Mouse (Mus musculus) frontal cortex, adult 2 months (tissue): ENCODE measurements at regions not wholly inside any gene's neighbourhood (a gene's known extent, or its start where the extent isn't known, plus 50 kb on each side); places are given as distances from the start of the nearest gene placed in this dataset.
"Not testable (repeated sequence)": the region's sequence is repeated elsewhere in the genome, so short reads cannot be mapped to it uniquely, and the experiment has no call there.

Experiments used
- DNase-seq, 2 experiments: peaks; one replicate each; pipeline ENCODE4 v3.0.0; 2022; ENCODE audit warnings: low spot score in 1 of 2; ENCODE audit errors: extremely low spot score in 1 of 2

DNA sequence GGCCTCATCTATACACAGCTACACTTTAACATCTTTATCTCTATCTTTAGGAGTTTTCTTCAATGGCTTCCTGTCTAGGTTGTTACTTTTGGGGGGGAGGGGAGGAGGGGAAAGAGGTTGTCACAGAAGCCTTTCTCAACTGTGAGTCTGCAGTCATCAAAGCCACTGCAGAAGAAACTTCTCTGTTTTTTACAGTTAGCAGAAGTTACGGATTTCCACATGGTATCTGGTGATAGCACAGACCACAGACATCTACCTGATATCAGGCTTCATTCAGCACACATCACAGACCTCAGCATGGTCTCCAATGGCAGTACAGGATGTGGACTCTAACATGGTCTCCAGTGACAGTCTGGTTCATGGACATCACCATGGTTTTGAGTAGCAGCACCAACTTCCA, 234.8 kb upstream of the Adarb2 start:
- no peak for DNase-seq

DNA sequence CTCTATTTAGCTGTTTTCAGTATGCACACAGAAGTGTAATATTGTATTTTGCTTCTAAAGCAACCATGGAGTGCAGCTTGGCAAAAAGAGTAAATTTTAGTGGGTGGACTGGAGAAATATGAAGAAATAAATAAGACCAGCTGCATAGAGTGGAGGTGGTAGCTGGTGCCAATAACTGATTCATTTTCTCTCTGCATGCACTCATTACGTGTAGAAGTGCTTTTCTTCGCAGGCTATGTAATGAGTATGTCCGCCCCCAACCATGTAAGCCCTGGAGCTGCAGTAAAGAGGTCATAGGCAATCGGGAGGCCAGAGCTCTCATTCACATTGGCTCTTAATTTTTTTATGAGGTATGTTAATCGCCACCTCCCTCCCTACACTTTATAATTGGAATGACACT, 208.5 kb upstream of the Adarb2 start:
- DNase-seq = peak; percentile 39 to 57

DNA sequence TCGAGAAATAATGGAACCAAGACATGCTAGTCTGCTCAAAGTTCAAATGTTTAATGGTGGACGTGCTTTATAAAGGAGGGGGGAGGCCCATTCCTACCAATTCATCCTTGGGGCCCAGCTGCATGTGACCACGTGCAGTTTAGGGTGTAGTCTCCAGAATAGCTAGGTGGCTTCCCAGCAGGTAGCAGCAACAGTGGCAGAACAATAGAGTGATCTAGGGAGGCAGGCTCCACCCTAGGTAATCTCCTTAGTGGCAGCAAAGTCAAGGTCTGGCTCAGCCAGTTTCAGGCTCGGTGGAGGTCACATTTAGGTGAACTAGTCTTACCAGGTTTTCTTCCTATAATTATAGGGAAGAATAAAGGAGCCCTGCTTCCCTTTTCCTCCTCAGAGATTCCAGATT, 172.6 kb upstream of the Adarb2 start:
- DNase-seq = not testable (repeated sequence)

DNA sequence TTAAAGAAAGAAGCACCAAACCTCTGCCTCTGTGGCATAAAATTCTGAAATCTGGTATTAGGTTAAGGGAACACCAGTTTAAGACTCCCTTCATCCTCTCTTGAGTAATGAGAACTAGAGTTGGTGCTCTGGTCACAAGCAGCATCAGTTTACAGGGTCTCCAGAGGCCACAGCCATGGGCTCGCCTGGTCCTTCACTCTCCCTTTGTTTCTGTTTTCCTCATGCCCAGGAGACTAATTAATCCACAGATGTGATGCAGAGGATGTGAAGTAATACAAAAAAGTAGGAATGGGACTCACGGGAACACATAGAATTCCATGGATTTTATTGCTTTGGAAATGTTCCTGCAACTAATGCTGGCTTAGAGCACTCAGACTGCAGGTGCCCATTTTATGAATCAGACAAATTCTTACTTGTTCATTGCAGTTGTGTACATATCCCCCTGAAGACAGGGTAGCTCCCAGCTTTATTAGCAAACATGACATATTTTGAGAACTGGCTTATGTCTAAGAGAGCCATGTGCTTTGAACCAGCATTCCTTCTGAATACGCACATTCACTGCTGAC, 151.7 kb upstream of the Adarb2 start:
- no peak for DNase-seq

DNA sequence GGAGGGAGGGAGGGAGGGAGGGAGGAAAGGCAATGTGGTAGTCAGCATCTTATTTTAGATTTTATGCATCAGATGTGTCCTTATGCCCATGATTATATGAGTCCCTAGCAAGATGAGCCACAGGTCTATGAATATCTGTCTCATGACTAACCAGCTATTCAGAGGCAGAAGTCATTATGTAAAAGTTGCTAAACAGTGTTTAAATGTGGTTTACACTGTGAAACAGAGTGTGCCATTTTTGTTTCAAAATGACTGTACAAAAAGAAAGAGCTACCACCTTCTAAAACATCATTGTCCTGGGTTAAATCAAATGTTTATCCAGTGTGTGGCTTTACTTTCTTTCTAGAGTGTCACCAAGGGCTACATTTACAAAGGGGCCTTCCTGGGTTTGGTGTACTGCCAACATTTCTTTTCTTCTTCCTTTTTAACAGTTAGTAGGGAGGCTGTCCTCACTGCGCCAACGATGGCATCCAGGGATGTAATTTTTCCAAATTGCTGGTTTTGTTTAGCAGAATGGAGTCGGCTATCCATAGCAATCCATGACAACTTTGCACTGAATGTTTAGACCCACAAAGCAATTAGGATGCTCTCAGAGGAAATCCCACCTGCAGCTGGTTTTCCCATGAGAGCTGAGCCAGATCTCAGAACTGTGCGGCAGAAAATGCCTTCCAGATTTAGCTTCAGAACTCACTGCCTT, 146.4 kb upstream of the Adarb2 start:
- peak; percentile 22 to 51 for DNase-seq

DNA sequence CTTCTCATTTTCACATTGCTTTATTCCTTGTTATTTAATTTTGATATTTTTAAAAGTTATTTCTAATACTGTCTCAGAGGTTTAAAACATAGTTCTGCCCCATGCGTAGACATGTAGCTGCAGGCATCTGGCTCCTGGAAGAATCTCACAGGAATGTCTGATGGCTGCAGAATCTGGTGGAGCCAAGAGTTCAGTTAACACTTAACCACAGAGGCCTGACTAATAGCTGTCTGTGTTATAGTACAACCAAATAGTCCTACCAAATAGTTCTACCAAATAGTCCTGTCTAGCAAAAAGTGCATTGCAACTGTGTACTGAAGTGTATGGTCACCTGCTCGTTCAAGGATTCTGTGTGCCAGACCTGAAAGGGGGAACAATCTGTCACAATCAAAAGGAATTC, 115.5 kb upstream of the Adarb2 start:
- DNase-seq = no peak

DNA sequence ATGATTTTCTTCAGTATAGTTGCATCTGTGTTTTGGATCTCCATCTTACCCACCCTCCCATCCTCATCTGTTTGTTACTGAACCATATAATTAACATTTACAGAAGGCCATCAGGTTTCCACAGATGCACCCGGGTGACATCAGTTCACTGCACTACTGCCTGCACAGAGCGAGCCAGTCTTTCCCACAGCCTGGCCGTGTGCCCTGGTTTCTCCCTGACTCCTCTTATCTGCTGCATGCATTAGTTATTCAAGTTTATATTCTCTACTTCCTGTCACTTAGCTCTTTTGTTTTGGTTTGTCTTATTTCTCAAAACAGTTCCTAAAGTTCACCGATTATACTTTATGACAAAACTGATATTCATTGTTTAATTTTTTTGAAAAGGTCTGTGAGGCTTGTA, 113.1 kb upstream of the Adarb2 start:
- DNase-seq = no peak

DNA sequence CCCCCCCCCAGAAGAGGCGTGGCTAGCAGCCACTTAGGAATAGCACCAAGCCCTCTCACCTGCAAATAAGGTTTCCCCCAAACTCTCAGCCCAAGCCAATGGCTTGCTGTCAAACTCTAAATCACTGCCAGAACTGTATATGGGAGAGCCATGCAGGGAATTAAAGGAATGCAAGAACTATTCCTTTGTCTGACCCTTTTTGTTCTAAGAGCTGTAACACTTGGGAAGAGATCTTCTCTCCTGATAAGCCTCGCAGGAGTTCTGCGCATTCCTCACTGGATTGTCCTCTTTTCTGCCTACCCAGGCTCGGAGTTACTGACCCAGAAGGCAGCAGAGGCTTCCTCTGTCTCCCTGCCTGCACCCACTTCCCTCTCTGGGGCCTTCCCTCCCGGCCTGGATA, 94.0 kb upstream of the Adarb2 start:
- DNase-seq = no peak

DNA sequence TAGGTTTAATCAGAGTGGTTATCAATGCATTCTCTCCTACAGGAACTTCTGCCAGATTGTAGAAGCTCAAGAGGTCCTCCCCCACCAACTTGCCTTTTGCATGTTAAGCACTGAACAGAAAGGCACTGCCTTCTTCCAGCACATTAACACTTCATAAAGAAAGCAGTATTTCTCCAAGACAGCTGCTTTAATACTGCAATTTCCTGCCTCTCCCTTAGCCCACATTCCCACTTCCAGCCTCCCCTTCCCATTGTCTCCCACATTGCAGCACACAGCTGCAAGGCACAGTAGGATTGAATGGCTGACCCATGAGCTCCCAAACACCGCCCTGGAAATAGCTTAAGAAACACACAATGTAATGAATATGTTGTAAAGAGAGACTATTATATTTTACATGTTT, 89.7 kb upstream of the Adarb2 start:
- DNase-seq = no peak

DNA sequence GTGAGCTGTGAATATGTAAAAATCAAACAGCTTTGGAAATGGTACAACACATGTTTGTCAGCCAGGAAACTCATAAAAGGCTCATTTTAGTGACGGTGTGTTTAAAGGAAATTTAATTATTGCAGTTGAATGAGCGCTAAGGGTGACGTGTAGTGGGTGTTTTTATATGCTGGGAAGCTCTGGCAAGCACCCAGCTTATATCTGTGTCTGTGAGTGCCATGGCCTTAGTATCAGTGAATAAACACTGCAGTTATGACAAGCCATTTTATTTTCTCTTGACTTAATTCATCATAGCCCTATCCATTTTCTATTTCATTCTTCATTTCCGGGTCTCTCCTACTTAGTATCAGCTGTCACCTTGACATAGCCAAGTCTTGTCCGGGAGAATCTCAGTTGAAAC, 83.7 kb upstream of the Adarb2 start:
- no peak for DNase-seq

DNA sequence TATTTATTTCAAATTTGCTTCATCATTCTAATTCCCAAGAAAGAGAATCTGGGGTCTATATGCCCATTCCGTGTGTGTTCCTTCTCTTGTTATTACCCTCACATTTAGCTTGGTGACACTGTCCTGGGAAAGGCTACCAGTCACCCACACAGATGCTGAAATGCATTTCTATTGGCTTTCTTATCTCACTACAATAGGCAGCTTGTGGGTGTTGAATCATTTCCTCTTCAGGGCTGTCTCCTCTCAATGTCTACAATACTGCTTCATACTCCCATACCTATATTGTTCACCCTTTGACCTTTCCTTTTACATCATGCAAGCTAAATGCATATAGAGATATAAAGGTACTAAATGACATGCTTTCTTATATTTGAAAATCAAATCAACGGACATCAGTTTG, 82.7 kb upstream of the Adarb2 start:
- DNase-seq = no peak

DNA sequence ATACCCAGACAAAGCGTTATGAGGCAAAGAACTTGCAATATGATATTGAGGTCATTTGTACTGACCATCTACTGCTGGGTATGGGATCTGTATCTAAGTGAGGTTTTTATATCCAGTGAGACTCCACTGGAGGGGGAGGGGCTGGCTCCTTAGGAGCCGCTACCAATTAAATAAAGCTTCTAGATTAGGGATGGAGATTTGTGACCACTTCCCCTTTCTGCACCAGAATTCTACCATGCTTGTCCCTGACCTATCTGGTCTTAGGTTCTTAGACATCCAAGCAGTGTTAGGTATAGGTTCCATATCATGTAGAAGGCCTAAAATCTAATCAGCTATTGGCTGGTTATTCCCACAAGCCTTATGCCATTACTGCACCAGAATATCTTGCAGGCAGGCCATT, 67.9 kb upstream of the Adarb2 start:
- no peak for DNase-seq

DNA sequence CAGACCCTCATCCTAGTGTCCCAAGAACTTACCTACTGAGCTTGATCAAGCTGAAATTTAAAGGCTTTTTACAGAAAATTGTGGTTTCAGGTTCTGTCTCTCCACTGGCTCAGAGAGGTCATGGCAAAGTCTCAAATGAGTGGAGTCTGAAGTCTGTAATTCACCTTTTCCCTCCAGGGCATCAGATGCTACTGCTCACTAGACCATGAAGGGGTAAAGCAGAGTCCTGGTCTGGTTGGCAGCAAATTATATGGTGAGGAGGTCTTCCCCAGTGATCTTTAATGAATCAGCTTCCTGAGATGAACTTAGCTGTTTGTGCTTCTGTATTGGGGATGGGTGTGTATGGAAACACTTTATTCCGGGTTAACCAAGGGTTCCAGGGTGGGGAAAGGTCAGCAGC, 63.3 kb upstream of the Adarb2 start:
- DNase-seq = no peak

DNA sequence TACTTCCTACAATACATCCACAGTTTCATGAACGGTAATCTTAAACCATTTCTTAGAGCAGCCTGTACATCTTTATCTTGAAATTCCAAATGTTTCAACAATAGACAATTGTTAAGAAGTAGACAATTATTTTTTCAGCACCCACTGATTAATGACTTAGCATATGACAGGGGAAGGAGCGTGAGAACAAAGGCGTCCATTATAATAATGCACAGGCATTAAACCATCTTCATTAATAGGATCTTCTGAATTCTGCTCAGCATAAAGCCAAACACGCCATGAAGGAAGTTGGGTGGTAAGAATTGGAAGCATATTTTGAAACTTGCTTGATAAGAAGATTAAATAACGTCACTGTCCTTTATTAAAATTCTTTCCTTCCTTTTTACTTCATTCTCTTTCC, 50.5 kb upstream of the Adarb2 start:
- no peak for DNase-seq
